Mouse (Mus musculus): ENCODE measurements around the gene Fam184b.

DNA sequence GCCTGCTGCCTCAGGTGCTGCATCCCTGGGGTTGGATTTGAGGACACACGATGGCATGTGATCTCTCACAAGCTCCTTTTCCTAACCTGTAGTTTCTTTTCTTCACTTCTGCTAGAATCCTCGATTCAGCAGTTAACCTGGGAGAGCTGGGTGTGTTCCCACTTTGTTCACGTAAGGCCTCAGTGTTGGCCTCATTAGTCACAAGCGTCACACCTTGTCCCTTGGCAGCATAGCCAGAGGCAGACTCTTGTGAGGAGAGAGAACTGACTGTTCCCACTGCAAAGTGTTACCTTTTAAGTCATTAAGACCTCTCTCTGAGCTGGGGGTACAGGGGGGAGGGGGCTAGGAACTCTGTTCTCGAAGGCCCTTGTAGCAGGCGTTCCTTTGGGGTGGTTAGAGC, 126.5 kb downstream of the Fam184b start:
- TF ChIP-seq RAD21 (IDR thresholded peaks at IDR 0.05; ENCODE audit: low read depth, low read length) (no peak), SMC3 (IDR thresholded peaks at IDR 0.05; ENCODE audit: low read depth, low read length) (no peak), USF1 (IDR thresholded peaks at IDR 0.05; ENCODE audit: low read depth, low read length) (no peak), CTCF (conservative IDR thresholded peaks at IDR 0.05 in 1 of 2, IDR thresholded peaks at IDR 0.05 in 1 of 2; ENCODE audit: low read depth in 2 of 2, low read length in 2 of 2) (no peak), TCF12 (IDR thresholded peaks at IDR 0.05; ENCODE audit: low read depth, low read length) (no peak), KAT2A (IDR thresholded peaks at IDR 0.05; ENCODE audit: insufficient replicate concordance, low read length) (no peak), ZMIZ1 (IDR thresholded peaks at IDR 0.05; ENCODE audit: low read depth, low read length) (no peak), NRF1 (IDR thresholded peaks at IDR 0.05; ENCODE audit: low read depth, low read length) (no peak), SIN3A (IDR thresholded peaks at IDR 0.05; ENCODE audit: low read length) (no peak), POLR2A (IDR thresholded peaks at IDR 0.05; ENCODE audit: low read depth, low read length) (no peak), EP300 (IDR thresholded peaks at IDR 0.05; ENCODE audit: low read length) (no peak)
